Mouse (Mus musculus) bone marrow macrophage, adult 2 months (primary cell): Measurements from ENCODE around the gene Myo1g.
"Not testable (repeated sequence)": the region's sequence is repeated elsewhere in the genome, so short reads cannot be mapped to it uniquely, and the experiment has no call there.

ENCODE experiments used
- CTCF ChIP-seq: IDR thresholded peaks from 2 replicates; pipeline ENCODE4 v1.5.1; 2012; ENCODE audit warnings: low read depth, mild to moderate bottlenecking, low read length, moderate library complexity
- POLR2A ChIP-seq: IDR thresholded peaks from 2 replicates; pipeline ENCODE4 v1.6.1; 2012; ENCODE audit warnings: mild to moderate bottlenecking, low read depth, low read length, borderline replicate concordance

DNA sequence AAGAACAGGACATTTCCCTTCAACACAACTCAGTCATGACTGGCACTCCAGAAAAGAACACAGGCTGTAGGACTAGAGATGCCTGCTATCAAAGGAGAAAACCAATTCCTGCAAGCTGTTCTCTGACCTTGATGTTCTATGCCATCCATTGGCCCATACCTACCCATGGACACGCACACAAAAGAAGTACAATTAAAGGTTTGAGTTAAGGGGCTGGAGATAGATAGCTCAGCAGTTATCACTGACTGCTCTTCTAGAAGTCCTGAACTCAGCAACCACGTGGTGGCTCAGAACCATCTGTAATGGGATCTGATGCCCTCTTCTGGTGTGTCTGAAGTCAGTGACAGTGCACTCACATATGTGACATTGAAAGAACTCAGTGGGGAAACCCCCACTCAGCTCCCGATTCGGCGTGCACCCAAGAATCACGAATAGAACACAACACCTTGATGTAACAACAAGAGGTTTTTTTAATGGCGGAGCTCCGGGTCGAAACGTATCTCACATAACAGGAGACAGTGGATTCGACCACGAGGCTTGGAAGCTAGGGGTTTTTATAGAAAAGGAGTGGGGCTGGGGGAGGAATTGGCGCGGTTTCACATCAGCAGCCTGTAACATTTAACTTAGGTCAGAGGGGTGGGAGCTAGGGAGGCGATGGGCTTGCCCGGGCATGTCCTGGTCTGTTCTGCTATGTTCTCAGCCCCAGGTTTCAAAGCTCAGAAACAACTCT lies 5.9 kb upstream of the Myo1g start:
- TF ChIP-seq CTCF, POLR2A: not testable (repeated sequence)
